Mouse (Mus musculus) hindbrain, embryonic 15.5 days (tissue): ENCODE results near the gene Pde12. TPM values are rescaled to one million over a fixed set of nuclear protein-coding genes. Genes with fewer than 3 reads are reported as not detected.

Source experiments
- ATAC-seq: fragments of 200-750 bp; cut with Nextera tagmentation; 2 replicates; pipeline ENCODE4 v1.8.0; 2017; ENCODE audit warnings: low read depth, moderate number of reproducible peaks, moderate TSS enrichment; ENCODE audit not compliant: low FRiP score
- H3K27ac ChIP-seq: fragments of 300-500 bp; sonication (generic); replicated peaks from 2 replicates; pipeline ENCODE4 v1.5.1; 2015; ENCODE audit warnings: mild to moderate bottlenecking, inconsistent platforms
- H3K27me3 ChIP-seq: fragments of 300-500 bp; sonication (generic); 2 replicates; pipeline ENCODE4 v1.6.1; 2015; ENCODE audit warnings: control low read depth, inconsistent platforms
- H3K36me3 ChIP-seq: fragments of 300-500 bp; sonication (generic); 2 replicates; pipeline ENCODE4 v1.6.1; 2015; ENCODE audit warnings: control low read depth, inconsistent platforms
- H3K4me1 ChIP-seq: fragments of 300-500 bp; sonication (generic); replicated peaks from 2 replicates; pipeline ENCODE4 v1.6.1; 2015; ENCODE audit warnings: control low read depth, inconsistent platforms
- H3K4me2 ChIP-seq: fragments of 300-500 bp; sonication (generic); 2 replicates; pipeline ENCODE4 v1.6.1; 2015; ENCODE audit warnings: moderate library complexity, mild to moderate bottlenecking, inconsistent platforms
- H3K4me3 ChIP-seq: fragments of 300-500 bp; sonication (generic); 2 replicates; pipeline ENCODE4 v1.5.1; 2015; ENCODE audit warnings: mild to moderate bottlenecking, inconsistent platforms
- H3K9ac ChIP-seq: fragments of 300-500 bp; sonication (generic); 2 replicates; pipeline ENCODE4 v1.6.1; 2015; ENCODE audit warnings: inconsistent platforms
- H3K9me3 ChIP-seq: fragments of 300-500 bp; sonication (generic); 2 replicates; pipeline ENCODE4 v1.6.1; 2016; ENCODE audit warnings: control low read depth, inconsistent platforms
- WGBS: fragments of 180-500 bp; shearing (Covaris S2); methylation state at CpG from one replicate; pipeline ENCODE4 v1.1.7; 2015; 5-methylcytosine and 5-hydroxymethylcytosine counted together
- microRNA-seq: library from miRNA; unstranded; fragments of <30 nt; microRNA quantifications from one replicate; pipeline ENCODE4, GENCODE M21; 2016
- polyA plus RNA-seq: library from polyadenylated mRNA; unstranded; fragments of >200 nt; fragmentation: Nextera tagmentation; extraction: Ambion mirVana; gene quantifications from 2 replicates; pipeline ENCODE4 v1.2.1, GENCODE M21; 2015

Gene Pde12
- polyA plus RNA-seq, 1 experiment from 2014 or later, result 11.8 TPM

- WGBS, result 3% methylated on average over 11 of the region's 11 CpGs
- ATAC-seq, result no peak
- H3K27ac ChIP-seq, result 0 out of 2 replicates have a peak overlapping the region, but pooled peaks have one; percentile 27
These were observed 30.4 kb downstream of the Pde12 start for GRCm38 (mm10) chr14:26639251-26639650.

GRCm38 (mm10) chr14:26638708-26639084 lies 31.0 kb downstream of the Pde12 start:
- Histone ChIP-seq H3K9ac (peak overlapping the region; percentile 93), H3K4me3 (peak overlapping the region; percentile 91)
- peak; percentile 4; the same call in 1 of the 2 replicates for ATAC-seq

More at GRCm38 (mm10) chr14:26639251-26639650, 30.4 kb downstream of the Pde12 start:
- H3K9me3 ChIP-seq, result no peaks in the 10 kb centered on the region
- H3K36me3 ChIP-seq, result no peaks in the 10 kb centered on the region
- H3K4me1 ChIP-seq, result peaks cover 30% of the 10 kb centered on the region
- peak overlapping the region; percentile 91 for H3K4me3 ChIP-seq
- H3K9ac ChIP-seq, result peak overlapping the region; percentile 93
- no peaks in the 10 kb centered on the region for H3K27me3 ChIP-seq
- H3K4me2 ChIP-seq, result peak overlapping the region; percentile 71

DNA sequence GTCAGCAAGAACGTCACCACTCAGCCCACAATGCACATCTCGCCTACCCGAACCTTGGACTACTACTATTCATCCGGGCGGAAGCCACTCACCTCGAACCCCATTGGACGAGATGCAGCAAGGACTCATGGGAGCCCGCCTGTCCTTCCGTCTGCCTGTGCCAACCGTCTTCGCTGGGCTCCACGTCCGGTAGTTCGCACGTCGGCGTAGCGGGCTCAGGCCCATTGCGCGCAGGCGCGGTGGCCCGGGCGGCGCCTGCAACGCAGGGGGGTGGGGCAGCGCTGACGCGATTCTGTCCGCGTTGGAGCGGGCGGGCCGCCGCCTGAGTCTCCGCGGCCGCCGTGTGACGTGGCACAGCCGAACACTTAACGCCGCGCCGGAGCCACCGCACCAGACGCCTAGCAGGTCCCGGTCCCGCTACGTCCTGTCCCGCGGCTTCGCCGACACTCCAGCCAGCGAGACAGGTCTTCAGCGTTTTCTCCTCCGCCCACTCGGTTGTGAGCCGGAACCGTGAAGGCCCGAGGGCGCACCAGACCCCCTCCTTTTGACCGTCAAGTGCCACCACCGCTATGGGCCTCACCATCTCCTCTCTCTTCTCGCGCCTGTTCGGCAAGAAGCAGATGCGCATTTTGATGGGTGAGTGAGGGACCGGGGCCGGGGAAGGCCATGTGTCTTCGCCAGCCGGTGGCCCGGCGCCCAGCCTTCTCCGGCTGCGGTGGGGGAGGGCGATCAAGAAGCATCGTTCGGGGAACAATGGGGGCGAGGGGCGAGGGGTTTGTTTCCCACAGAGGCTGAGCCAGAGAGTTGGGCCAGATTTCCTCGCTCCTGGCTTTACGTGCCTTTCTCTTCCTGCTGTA lies 31.6 kb downstream of the Pde12 start, which contains the start of gene Arf4:
Arf4 (plus strand) TSS at position 224 of the 857 bp plus-strand sequence.
- peak within 1 kb of the TSS; percentile 93 for H3K9ac ChIP-seq
- H3K36me3 ChIP-seq, result no peaks in the 10 kb centered on the region; the same call in 1 of the 2 replicates
- WGBS, result under 1% methylated on average over 83 of the region's 83 CpGs
- peak within 1 kb of the TSS; percentile 95 for H3K27ac ChIP-seq
- H3K4me3 ChIP-seq, result peak within 1 kb of the TSS; percentile 91
- peak; percentile 99 for ATAC-seq
- H3K27me3 ChIP-seq, result no peaks in the 10 kb centered on the region
- H3K4me2 ChIP-seq, result peak within 1 kb of the TSS; percentile 71
- H3K4me1 ChIP-seq, result peaks cover 28% of the 10 kb centered on the region
- H3K9me3 ChIP-seq, result no peaks in the 10 kb centered on the region

More at GRCm38 (mm10) chr14:26638708-26639084, 31.0 kb downstream of the Pde12 start:
- no peaks in the 10 kb centered on the region for H3K27me3 ChIP-seq
- peak overlapping the region; percentile 71 for H3K4me2 ChIP-seq
- peaks cover 28% of the 10 kb centered on the region for H3K4me1 ChIP-seq
- H3K27ac ChIP-seq, result peak overlapping the region; percentile 95
- no peaks in the 10 kb centered on the region for H3K9me3 ChIP-seq
- WGBS, result under 1% methylated on average over 16 of the region's 16 CpGs
- H3K36me3 ChIP-seq, result no peaks in the 10 kb centered on the region; the same call in 1 of the 2 replicates

DNA sequence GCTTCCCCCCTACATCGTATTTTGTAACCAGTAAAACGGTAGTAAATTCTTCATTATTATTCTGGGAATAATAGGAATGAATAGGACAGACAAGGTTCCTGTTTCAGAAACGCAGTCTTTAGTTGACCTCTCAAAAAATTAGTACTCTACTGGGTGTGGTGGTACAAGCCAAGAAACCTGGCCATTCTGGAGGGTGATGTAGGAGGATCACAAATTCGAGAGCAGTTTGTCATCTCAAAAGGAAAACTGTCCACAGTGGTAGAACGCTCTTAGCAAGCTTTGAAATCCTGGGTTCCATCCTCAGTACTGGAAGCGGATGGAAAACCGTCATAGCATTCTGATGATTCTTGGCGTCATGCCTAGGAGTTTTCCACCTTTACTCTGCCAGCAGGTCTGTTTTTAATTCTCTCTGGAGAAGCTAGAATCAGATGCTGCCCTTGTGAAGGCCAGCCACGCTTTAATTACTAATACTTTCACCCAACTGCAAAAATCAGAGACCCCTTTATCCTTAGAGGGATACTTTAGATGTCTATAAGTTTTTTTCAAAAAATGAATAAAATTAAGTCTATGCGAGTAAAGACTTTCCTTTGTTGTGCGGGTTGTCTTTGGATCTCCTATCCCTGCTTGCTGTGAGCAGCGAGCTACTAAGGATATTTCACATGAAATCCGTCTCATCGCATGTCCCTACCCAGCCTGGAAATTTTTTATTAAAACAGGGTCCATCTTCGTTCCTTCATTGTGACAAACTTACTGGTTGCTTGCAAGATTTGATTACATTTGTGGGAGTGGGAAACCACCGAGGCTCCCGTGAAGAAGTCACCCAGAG lies 32.4 kb downstream of the Pde12 start:
- peak overlapping the region; percentile 41 for H3K9ac ChIP-seq
- peak overlapping the region; percentile 64 for H3K4me2 ChIP-seq
- peaks cover 5% of the 10 kb centered on the region for H3K36me3 ChIP-seq
- ATAC-seq, result peak; percentile 57; the same call in 1 of the 2 replicates
- 25% methylated on average over 17 of the region's 17 CpGs for WGBS
- no peaks in the 10 kb centered on the region for H3K27me3 ChIP-seq
- peak overlapping the region; percentile 95 for H3K27ac ChIP-seq
- peaks cover 28% of the 10 kb centered on the region for H3K4me1 ChIP-seq
- H3K4me3 ChIP-seq, result peak overlapping the region; percentile 91
- no peaks in the 10 kb centered on the region for H3K9me3 ChIP-seq

DNA sequence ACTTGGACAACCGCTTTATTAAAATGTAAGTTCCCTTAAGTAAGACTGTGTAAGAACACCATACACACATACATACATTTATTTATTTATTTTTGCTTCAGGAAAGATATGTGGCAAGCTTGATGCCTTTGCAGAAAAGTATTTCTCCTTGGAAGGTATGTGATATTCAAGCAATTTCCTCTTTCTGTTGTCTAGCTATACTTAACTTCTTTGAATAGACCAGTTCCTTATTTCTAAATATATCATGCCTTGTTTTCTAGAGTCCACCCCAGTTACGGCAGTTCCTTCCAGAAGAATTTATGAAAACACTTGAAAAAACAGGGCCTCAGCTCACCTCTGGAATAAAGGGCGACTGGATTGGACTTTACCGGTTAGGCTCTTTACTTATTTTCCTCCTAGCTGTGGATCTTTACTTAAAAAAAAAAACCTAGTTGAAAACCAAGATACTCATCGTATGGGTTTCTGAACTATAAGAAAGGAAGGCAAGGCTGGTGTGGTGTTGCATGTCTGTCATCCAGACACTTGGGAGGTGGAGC lies 43.0 kb downstream of the Pde12 start:
- Histone ChIP-seq H3K27me3 (no peaks in the 10 kb centered on the region), H3K9me3 (no peaks in the 10 kb centered on the region), H3K4me2 (no peak overlapping the region), H3K27ac (no peak overlapping the region), H3K9ac (no peak overlapping the region), H3K4me3 (no peak overlapping the region), H3K4me1 (no peaks in the 10 kb centered on the region), H3K36me3 (peaks cover 70% of the 10 kb centered on the region)
- no peak for ATAC-seq
- 92% methylated on average over 5 of the region's 5 CpGs for WGBS

- 88% methylated on average over 4 of the region's 4 CpGs for WGBS
- Histone ChIP-seq H3K4me2 (no peak overlapping the region), H3K9ac (no peak overlapping the region), H3K27me3 (no peaks in the 10 kb centered on the region), H3K27ac (no peak overlapping the region), H3K9me3 (no peaks in the 10 kb centered on the region), H3K4me1 (no peaks in the 10 kb centered on the region), H3K36me3 (peaks cover 79% of the 10 kb centered on the region), H3K4me3 (no peak overlapping the region)
- no peak for ATAC-seq
These were observed 44.4 kb downstream of the Pde12 start for GRCm38 (mm10) chr14:26625301-26625700.

DNA sequence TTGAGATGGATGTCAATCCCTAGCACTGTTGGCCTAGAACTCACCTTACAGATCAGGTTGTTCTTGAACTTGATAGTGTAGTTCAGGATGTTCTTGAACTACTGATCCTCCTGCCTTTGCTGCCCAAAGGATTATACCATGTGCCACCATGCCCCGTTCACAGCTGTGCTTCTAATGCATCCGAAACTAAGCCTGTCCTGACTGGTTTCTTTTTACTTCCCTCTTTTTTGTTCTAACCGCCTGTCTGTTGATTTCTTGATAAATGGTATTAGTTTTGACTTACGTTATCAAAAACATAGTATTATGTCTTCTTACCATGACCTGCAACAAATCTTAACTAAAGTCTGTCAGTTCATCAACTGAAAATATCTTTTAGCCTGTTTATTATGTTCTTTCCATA lies 59.0 kb downstream of the Pde12 start:
- no peaks in the 10 kb centered on the region for H3K9me3 ChIP-seq
- H3K27me3 ChIP-seq, result no peaks in the 10 kb centered on the region
- no peaks in the 10 kb centered on the region for H3K4me1 ChIP-seq
- H3K4me3 ChIP-seq, result no peak overlapping the region
- H3K36me3 ChIP-seq, result peaks cover 64% of the 10 kb centered on the region
- no peak for ATAC-seq
- no peak overlapping the region for H3K27ac ChIP-seq
- 95% methylated on average over 4 of the region's 4 CpGs for WGBS
- no peak overlapping the region for H3K9ac ChIP-seq
- H3K4me2 ChIP-seq, result no peak overlapping the region

Small RNA genes within 50 kb of the gene (microRNA-seq; reads per million reads assigned to microRNA genes)
- not detected for gene Mir7672

Other genes starting within 250 kb of the Pde12 start
- gene Slmap, start 135.0 kb downstream of the Pde12 start, polyA plus RNA-seq, result 14.1 and 14.4 TPM in 2 replicates
- 18.0 and 18.3 TPM in 2 replicates for gene Dennd6a, start 96.0 kb downstream of the Pde12 start, polyA plus RNA-seq
- 485 and 504 TPM in 2 replicates for gene Arf4, start 31.8 kb downstream of the Pde12 start, polyA plus RNA-seq
- 0.07 and 0.09 TPM in 2 replicates for gene Dnah12, start 23.4 kb upstream of the Pde12 start, polyA plus RNA-seq
- 0.10 and 0.29 TPM in 2 replicates for gene Asb14, start 224.7 kb upstream of the Pde12 start, polyA plus RNA-seq